In genomic region chr15:79028823-79029484, GRCm38 (mm10) we compare ENCODE assay signal across 9 mouse cellular contexts. TPM values are rescaled to one million over a fixed set of nuclear protein-coding genes. Genes with fewer than 3 reads are reported as not detected.
DNase-seq lines count a peak whose midpoint lies in the region; ATAC-seq and TF ChIP-seq lines count a peak whose summit lies in the region.
"Had no signal": no experiment of that assay in that cellular context is flagged by ENCODE, and none has a peak within 500 bp of the region (broad histone marks: within the 10 kb centered on the region; RNA-seq: fewer than 3 reads in every experiment).

No protein-coding gene starts in this region.

- H3K9ac ChIP-seq in forebrain, embryonic 14.5 days (ENCODE audit: low read length), result peak overlapping the region; percentile 100
- H3K9ac ChIP-seq in liver, embryonic 13.5 days, result peak overlapping the region; percentile 87

- peak overlapping the region; percentile 99 for H3K27ac ChIP-seq in gastrocnemius, adult 2 months
- peak overlapping the region; percentile 97 for H3K27ac ChIP-seq in forebrain, embryonic 14.5 days (ENCODE audit: low read depth, low read length)
- H3K27ac ChIP-seq in liver, embryonic 13.5 days, result peak overlapping the region; percentile 73

- peak overlapping the region; percentile 94 for H3K4me3 ChIP-seq in gastrocnemius, adult 2 months
- H3K4me3 ChIP-seq in C2C12 (ENCODE audit: insufficient read depth, poor library complexity, severe bottlenecking), result peak overlapping the region; percentile 41
- peak overlapping the region; percentile 81 for H3K4me3 ChIP-seq in forebrain, embryonic 14.5 days (ENCODE audit: low read depth, low read length)
- peak overlapping the region; percentile 70 for H3K4me3 ChIP-seq in liver, embryonic 13.5 days (replicated peaks)

- H3ac ChIP-seq in C2C12 (ENCODE audit: control insufficient read depth, insufficient read length, low read depth), result peak overlapping the region; percentile 63

- H3K36me3 ChIP-seq in C2C12 (ENCODE audit: control insufficient read depth, insufficient read depth), result no peaks in the 10 kb centered on the region
- H3K36me3 ChIP-seq in forebrain, embryonic 14.5 days (ENCODE audit: control insufficient read depth, insufficient read depth, low read length), result no peaks in the 10 kb centered on the region
- H3K36me3 ChIP-seq in liver, embryonic 13.5 days, result no peaks in the 10 kb centered on the region
- H3K36me3 ChIP-seq: G1E had no signal

- peak overlapping the region; percentile 95 for H3K4me2 ChIP-seq in forebrain, embryonic 14.5 days (ENCODE audit: low read length)
- H3K4me2 ChIP-seq in liver, embryonic 13.5 days, result peak overlapping the region; percentile 90

- peaks cover 17% of the 10 kb centered on the region for H3K79me2 ChIP-seq in C2C12 (ENCODE audit: control insufficient read depth, insufficient read depth)

- peaks cover 20% of the 10 kb centered on the region for H3K4me1 ChIP-seq in forebrain, embryonic 14.5 days (ENCODE audit: control insufficient read depth, insufficient read depth, low read length)
- peaks cover 49% of the 10 kb centered on the region for H3K4me1 ChIP-seq in liver, embryonic 13.5 days (replicated peaks)

- 25% methylated on average over 16 of the region's 16 CpGs for WGBS in forebrain, embryonic 14.5 days
- 26% methylated on average over 16 of the region's 16 CpGs for WGBS in liver, embryonic 13.5 days (ENCODE audit: insufficient replicate concordance)

- intact Hi-C loops in gastrocnemius, adult 2 months (cut with DNase I), result no loop called here

- no peak for TF ChIP-seq CTCF in gastrocnemius, adult 2 months (IDR thresholded peaks at IDR 0.05)
- TF ChIP-seq CTCF in C2C12 (IDR thresholded peaks at IDR 0.05; ENCODE audit: control insufficient read depth, insufficient read depth, insufficient read length), result no peak

- H3K79me3 ChIP-seq in C2C12 (ENCODE audit: low read depth), result no peaks in the 10 kb centered on the region

- ATAC-seq in forebrain, embryonic 14.5 days, result no peak
- no peak for ATAC-seq in liver, embryonic 13.5 days (ENCODE audit: low read depth)

- H3K9me3 ChIP-seq in forebrain, embryonic 14.5 days (replicated peaks; ENCODE audit: control insufficient read depth, low read length), result no peaks in the 10 kb centered on the region
- no peaks in the 10 kb centered on the region for H3K9me3 ChIP-seq in liver, embryonic 13.5 days (replicated peaks)

- DNase-seq in gastrocnemius, adult 2 months, result no peak
- DNase-seq in gastrocnemius, postnatal 25 days, result no peak
- DNase-seq in forebrain, embryonic 14.5 days (ENCODE audit: low spot score), result no peak
- no peak for DNase-seq in liver, embryonic 13.5 days
- no peak for DNase-seq in urinary bladder, postnatal 36 days (ENCODE audit: low spot score in 2 of 2)
- no peak for DNase-seq in thymus, postnatal 4 days
- DNase-seq in thymus, postnatal 14 days, result no peak

- peaks cover under 1% of the 10 kb centered on the region for H3K27me3 ChIP-seq in C2C12 (ENCODE audit: control insufficient read depth, insufficient read depth, insufficient read length)
- 0 out of 2 replicates have a peak, but pooled peaks cover 2% of the 10 kb centered on the region for H3K27me3 ChIP-seq in forebrain, embryonic 14.5 days (replicated peaks; ENCODE audit: control insufficient read depth, insufficient read depth, low read length)
- peaks cover 86% of the 10 kb centered on the region for H3K27me3 ChIP-seq in liver, embryonic 13.5 days

TF ChIP-seq in C2C12, 6 proteins besides CTCF, POLR2A, EP300 and RAD21:
- TF ChIP-seq MAX (IDR thresholded peaks at IDR 0.05) (no peak), CEBPB (IDR thresholded peaks at IDR 0.05; ENCODE audit: low read depth) (no peak), USF1 (IDR thresholded peaks at IDR 0.05; ENCODE audit: low read depth) (no peak), MYOG (IDR thresholded peaks at IDR 0.05; ENCODE audit: control insufficient read depth, extremely low read depth, insufficient read length) (no peak), MYOD1 (IDR thresholded peaks at IDR 0.05; ENCODE audit: control insufficient read depth, insufficient read length, low read depth) (no peak), FOSL1 (IDR thresholded peaks at IDR 0.05; ENCODE audit: insufficient read depth, low read length, poor library complexity, severe bottlenecking) (no peak)

RNA-seq across cellular contexts. Expression of gene H1f0, which starts 0.7 kb away (rescaled TPM):
- 10 to 100 TPM; 71.8 to 76.8 TPM for total RNA-seq in gastrocnemius, adult 2 months (2021)
- total RNA-seq in gastrocnemius, postnatal 25 days (2021), result 10 to 100 TPM; 73.2 to 75.3 TPM
- polyA plus RNA-seq in C2C12 (2012; fragmentation: generic; extraction: Trizol), result 111 TPM
- polyA plus RNA-seq in forebrain, embryonic 14.5 days (2014; fragmentation: Nextera tagmentation; extraction: Ambion mirVana), result 155 and 238 TPM in 2 replicates
- 85.3 and 101 TPM in 2 replicates for polyA plus RNA-seq in liver, embryonic 13.5 days (2015; fragmentation: Nextera tagmentation; extraction: Ambion mirVana)

RNA-seq across cellular contexts. Expression of gene Galr3, which starts 12.7 kb away (rescaled TPM):
- total RNA-seq in gastrocnemius, adult 2 months (2021), result not detected
- total RNA-seq in gastrocnemius, postnatal 25 days (2021), result not detected
- not detected for polyA plus RNA-seq in C2C12 (2012; fragmentation: generic; extraction: Trizol)
- polyA plus RNA-seq in forebrain, embryonic 14.5 days (2014; fragmentation: Nextera tagmentation; extraction: Ambion mirVana), result not detected in 2 replicates
- 0.13 and 0.20 TPM in 2 replicates for polyA plus RNA-seq in liver, embryonic 13.5 days (2015; fragmentation: Nextera tagmentation; extraction: Ambion mirVana)
- total RNA-seq: G1E had no signal
- polyA plus RNA-seq: G1E had no signal

RNA-seq across cellular contexts. Expression of gene Ankrd54, which starts 33.7 kb away (rescaled TPM):
- total RNA-seq in gastrocnemius, adult 2 months (2021), result 1 to 10 TPM; 4.5 to 5.1 TPM
- 1 to 10 TPM; 3.6 to 4.4 TPM for total RNA-seq in gastrocnemius, postnatal 25 days (2021)
- polyA plus RNA-seq in C2C12 (2012; fragmentation: generic; extraction: Trizol), result 45.6 TPM
- 51.3 and 53.3 TPM in 2 replicates for polyA plus RNA-seq in forebrain, embryonic 14.5 days (2014; fragmentation: Nextera tagmentation; extraction: Ambion mirVana)
- polyA plus RNA-seq in liver, embryonic 13.5 days (2015; fragmentation: Nextera tagmentation; extraction: Ambion mirVana), result 47.9 and 49.6 TPM in 2 replicates

RNA-seq across cellular contexts. Expression of gene Eif3l, which starts 46.0 kb away (rescaled TPM):
- 10 to 100 TPM; 53.6 to 54.0 TPM for total RNA-seq in gastrocnemius, adult 2 months (2021)
- total RNA-seq in gastrocnemius, postnatal 25 days (2021), result 10 to 100 TPM; 46.3 to 53.2 TPM
- 369 TPM for polyA plus RNA-seq in C2C12 (2012; fragmentation: generic; extraction: Trizol)
- 191 and 209 TPM in 2 replicates for polyA plus RNA-seq in forebrain, embryonic 14.5 days (2014; fragmentation: Nextera tagmentation; extraction: Ambion mirVana)
- polyA plus RNA-seq in liver, embryonic 13.5 days (2015; fragmentation: Nextera tagmentation; extraction: Ambion mirVana), result 171 and 185 TPM in 2 replicates

Comparison
In these comparisons a context has a peak if more than half of its experiments do, and no peak if none do; other contexts are left out.
1. H3K4me3 ChIP-seq: peak in every context shown above with its lines; median percentile 94 in gastrocnemius, adult 2 months; 81 in forebrain, embryonic 14.5 days; 70 in liver, embryonic 13.5 days; 41 in C2C12.